Mouse (Mus musculus): ENCODE data around the gene Muc3.

GRCm38 (mm10) chr5:137193279-137193952, 44.3 kb upstream of the Muc3 start:
- no peak for TF ChIP-seq CTCF (IDR thresholded peaks at IDR 0.05; ENCODE audit: low read depth, low read length)
- no peak for TF ChIP-seq GATA1 (IDR thresholded peaks at IDR 0.05; ENCODE audit: borderline replicate concordance, low read length)

All from G1E (cell line).